Mouse (Mus musculus): ENCODE results near the gene Ccdc121.

GRCm38 (mm10) chr1:181518046-181518445 lies 6.8 kb upstream of the Ccdc121 start:
- TF ChIP-seq MAFK (IDR thresholded peaks at IDR 0.05; ENCODE audit: insufficient read depth, low read depth, low read length) (no peak), CHD2 (IDR thresholded peaks at IDR 0.05; ENCODE audit: low read depth, low read length) (no peak), ZNF384 (IDR thresholded peaks at IDR 0.05; ENCODE audit: low read depth, low read length) (no peak), HCFC1 (IDR thresholded peaks at IDR 0.05; ENCODE audit: borderline replicate concordance, insufficient read depth, low read length) (no peak)
